In the genomic region with DNA sequence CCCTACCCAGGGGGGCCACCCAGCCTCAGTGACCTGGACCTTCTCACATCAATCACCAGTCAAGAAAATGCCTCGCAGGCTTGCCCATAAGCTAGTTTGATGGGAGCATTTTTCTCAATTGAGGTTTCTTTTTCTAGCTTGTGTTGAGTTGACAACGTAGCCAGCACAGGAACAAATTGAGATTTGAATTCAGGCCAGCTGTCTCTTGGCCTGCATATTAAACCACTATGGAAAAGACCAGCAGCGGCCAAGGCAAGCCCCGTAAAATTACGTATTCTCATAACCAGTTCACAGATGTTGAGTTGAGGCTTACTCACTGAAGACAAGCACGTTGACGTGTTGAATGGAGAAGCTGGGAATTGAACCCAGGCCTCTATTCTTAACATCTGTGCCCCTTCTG, we compare ENCODE assay signal across 20 mouse cellular contexts. TPM values are rescaled to one million over a fixed set of nuclear protein-coding genes. Genes with fewer than 3 reads are reported as not detected.
"Had no signal": no experiment of that assay in that cellular context is flagged by ENCODE, and none has a peak within 500 bp of the region (broad histone marks: within the 10 kb centered on the region; RNA-seq: fewer than 3 reads in every experiment).

No protein-coding gene starts in this region.

- H3K27me3 ChIP-seq: liver, embryonic 12.5 days; liver, embryonic 15.5 days; midbrain, embryonic 12.5 days; midbrain, embryonic 15.5 days; neural tube, embryonic 12.5 days; neural tube, embryonic 15.5 days; stomach, embryonic 15.5 days had no signal

- H3K27ac ChIP-seq: liver, embryonic 12.5 days; liver, embryonic 15.5 days; midbrain, embryonic 12.5 days; midbrain, embryonic 15.5 days; neural tube, embryonic 12.5 days; neural tube, embryonic 15.5 days; stomach, embryonic 15.5 days had no signal

- H3K9ac ChIP-seq: liver, embryonic 12.5 days; liver, embryonic 15.5 days; midbrain, embryonic 12.5 days; midbrain, embryonic 15.5 days; neural tube, embryonic 12.5 days; neural tube, embryonic 15.5 days; stomach, embryonic 15.5 days had no signal

- ATAC-seq: liver, embryonic 12.5 days; midbrain, embryonic 15.5 days had no signal

- H3K36me3 ChIP-seq: liver, embryonic 12.5 days; liver, embryonic 15.5 days; midbrain, embryonic 12.5 days; neural tube, embryonic 12.5 days; stomach, embryonic 15.5 days had no signal

- H3K9me3 ChIP-seq: liver, embryonic 12.5 days; liver, embryonic 15.5 days; midbrain, embryonic 12.5 days; midbrain, embryonic 15.5 days; neural tube, embryonic 12.5 days; neural tube, embryonic 15.5 days; stomach, embryonic 15.5 days had no signal

- H3K4me3 ChIP-seq: liver, embryonic 12.5 days; liver, embryonic 15.5 days; midbrain, embryonic 12.5 days; midbrain, embryonic 15.5 days; neural tube, embryonic 12.5 days; neural tube, embryonic 15.5 days; stomach, embryonic 15.5 days had no signal

- DNase-seq: kidney, adult 18-20 months; kidney, adult 9 months; kidney, postnatal 14 days; kidney, postnatal 4 days; liver; lung, adult 2 months; lung, postnatal 14 days; lung, postnatal 4 days; retina, postnatal 1 day; right cerebral cortex, postnatal 25 days; spleen, adult 18-20 months; thymus, postnatal 25 days had no signal

- H3K4me2 ChIP-seq: liver, embryonic 12.5 days; liver, embryonic 15.5 days; midbrain, embryonic 12.5 days; midbrain, embryonic 15.5 days; neural tube, embryonic 12.5 days; neural tube, embryonic 15.5 days; stomach, embryonic 15.5 days had no signal

- H3K4me1 ChIP-seq: liver, embryonic 12.5 days; liver, embryonic 15.5 days; midbrain, embryonic 12.5 days; midbrain, embryonic 15.5 days; neural tube, embryonic 12.5 days; neural tube, embryonic 15.5 days; stomach, embryonic 15.5 days had no signal

RNA-seq across cellular contexts. Expression of gene Scn3b, which starts 14.0 kb away (rescaled TPM):
- total RNA-seq: megakaryocyte, adult 5-6 weeks had no signal
